Mouse (Mus musculus) ovary, adult 18-20 months (tissue): Measurements from ENCODE around the gene Trap1a.
"Not testable (repeated sequence)": the region's sequence is repeated elsewhere in the genome, so short reads cannot be mapped to it uniquely, and the experiment has no call there.

Experiments used
- DNase-seq: peaks from one replicate; pipeline ENCODE4 v3.0.0; 2022; ENCODE audit warnings: low spot score, mixed read lengths

The Trap1a gene

DNA sequence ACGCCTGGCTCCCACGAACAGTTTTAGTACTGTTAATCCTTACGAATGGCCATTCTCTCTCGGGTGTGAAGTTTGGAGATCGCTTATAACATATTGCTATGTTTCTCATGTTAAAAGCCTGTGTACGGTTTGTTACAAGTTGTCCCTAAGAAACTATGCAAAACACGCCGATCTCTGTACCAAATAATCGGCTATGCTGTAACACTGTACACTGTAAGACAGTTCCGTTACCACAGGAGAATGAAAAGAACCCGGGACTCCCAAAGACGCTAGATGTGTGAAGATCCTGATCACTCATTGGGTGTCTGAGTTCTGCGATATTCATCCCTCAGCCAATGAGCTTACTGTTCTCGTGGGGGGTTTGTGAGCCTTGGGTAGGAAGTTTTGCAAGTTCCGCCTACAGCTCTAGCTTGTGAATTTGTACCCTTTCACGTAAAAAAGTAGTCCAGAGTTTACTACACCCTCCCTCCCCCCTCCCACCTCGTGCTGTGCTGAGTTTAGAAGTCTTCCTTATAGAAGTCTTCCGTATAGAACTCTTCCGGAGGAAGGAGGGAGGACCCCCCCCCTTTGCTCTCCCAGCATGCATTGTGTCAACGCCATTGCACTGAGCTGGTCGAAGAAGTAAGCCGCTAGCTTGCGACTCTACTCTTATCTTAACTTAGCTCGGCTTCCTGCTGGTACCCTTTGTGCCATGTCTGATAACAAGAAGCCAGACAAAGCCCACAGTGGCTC is at the start of gene Trap1a:
Gene Trap1a (plus strand): TSS at position 421 of the 732 bp plus-strand sequence.
- no peak for DNase-seq

- no peak for DNase-seq
These were observed 40.4 kb upstream of the Trap1a start for GRCm38 (mm10) chrX:139293114-139293513.

GRCm38 (mm10) chrX:139295325-139295724 is 38.2 kb upstream of the Trap1a start:
- no peak for DNase-seq

- DNase-seq = not testable (repeated sequence)
These were observed 16.1 kb upstream of the Trap1a start for GRCm38 (mm10) chrX:139317356-139317755.

DNA sequence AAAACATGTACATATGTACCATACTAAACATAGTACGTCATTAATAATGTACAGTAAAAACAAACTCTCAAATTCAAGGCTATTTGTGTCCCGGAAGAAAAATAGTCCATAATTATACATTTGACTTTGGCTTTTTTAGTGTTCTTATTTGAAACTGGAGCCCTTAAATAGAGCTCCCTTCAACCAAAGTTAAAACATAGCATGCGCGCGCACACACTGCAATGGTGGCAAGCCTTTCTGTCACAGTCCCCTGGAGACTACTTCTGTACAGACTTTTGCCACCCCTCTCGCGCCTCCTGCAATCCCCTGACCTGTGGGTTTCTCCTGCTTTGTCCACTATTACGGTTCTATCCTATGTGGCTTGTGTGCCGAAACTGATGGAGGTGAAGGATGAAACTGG is 900 bp upstream of the Trap1a start:
- no peak for DNase-seq

DNA sequence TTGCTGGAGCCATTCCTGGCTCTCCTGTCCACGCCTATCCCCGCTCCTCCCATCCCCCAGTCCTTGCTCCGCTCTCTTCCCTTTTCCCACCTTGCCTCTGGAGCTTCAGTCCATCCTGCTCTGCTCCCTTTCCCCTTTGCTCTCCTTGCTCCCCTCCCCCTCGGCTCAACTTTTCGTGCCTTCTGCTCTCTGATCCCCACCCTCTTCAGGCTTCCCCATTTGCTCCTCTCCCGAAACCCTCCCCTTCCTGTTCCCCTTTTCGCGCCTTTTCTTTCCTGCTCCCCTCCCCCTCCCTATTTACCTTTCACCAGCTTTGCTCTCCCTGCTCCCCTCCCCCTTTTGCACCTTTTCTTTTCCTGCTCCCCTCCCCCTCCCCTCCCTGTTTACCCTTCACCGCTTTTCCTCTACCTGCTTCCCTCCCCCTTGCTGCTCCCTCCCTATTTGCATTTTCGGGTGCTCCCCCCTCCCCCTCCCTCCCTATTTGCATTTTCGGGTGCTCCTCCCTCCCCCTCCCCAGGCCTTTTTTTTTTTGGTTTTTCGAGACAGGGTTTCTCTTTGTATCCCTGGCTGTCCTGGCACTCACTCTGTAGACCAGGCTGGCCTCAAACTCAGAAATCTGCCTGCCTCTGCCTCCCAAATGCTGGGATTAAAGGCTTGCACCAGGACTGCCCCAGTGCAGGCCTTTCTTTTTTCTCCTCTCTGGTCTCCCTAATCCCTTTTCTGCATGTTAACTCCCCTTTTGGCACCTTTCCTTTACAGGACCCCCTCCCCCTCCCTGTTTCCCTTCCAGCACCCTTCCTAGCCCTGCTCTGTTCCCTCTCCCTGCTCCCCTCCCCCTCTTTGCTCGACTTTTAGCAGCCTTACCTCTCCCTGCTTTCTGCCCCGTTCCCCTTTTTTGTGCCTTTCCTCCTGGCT is 1.3 kb downstream of the Trap1a start:
- DNase-seq = no peak

GRCm38 (mm10) chrX:139335419-139336074 is 2.1 kb downstream of the Trap1a start:
- DNase-seq = no peak

GRCm38 (mm10) chrX:139339553-139339952 is 6.1 kb downstream of the Trap1a start:
- DNase-seq = no peak

DNA sequence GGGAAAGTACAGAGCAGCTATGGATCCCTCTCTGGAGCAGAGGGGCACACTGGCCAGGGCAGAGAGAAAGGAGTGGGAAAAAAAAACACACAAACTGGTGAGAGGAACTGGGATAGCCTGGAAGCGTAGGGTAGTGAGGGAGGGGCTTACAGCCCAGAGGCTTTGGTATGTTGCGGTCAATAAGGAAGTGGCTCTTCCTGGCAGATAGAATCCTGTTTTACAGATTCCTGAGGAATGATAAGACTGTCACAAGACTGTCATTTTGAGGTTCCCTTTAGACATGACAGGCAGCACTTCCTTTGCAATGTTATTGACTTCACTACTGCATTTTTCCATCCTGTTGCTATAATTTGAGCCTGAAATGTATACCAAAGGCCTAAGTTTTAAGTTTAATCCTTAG is 7.7 kb downstream of the Trap1a start:
- no peak for DNase-seq

- DNase-seq = no peak
These were observed 18.8 kb downstream of the Trap1a start for GRCm38 (mm10) chrX:139352192-139352772.

DNA sequence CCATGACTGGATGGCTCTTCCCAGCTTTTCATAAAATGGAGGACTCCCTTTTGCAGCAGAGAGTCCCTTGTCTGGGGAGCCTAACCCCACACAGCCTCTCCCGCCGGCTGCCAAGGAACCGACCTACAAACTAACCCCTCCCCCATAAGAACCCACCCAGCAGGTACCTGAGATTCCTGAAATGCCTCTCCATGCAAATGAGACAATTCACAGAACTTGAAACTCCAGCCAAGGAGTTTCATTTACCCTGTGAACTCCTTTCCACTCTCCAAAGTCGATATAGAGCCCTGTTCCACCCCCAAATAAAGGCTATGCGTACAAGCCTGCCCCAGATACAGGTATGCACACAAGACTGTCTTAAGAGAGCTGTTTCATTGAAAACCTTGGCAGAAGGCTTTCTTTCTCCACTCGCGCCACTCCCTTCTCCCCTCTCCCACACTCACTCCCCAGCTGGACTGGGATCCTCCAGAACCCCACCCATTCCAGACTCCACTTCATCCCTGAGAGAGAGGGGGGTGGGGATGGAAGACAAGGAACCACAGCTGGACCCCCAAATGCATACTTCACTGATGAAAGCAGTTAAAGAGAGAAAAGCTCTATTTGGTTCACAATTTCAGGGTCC is 24.3 kb downstream of the Trap1a start:
- DNase-seq = no peak

- no peak for DNase-seq
These were observed 24.9 kb downstream of the Trap1a start for GRCm38 (mm10) chrX:139358361-139358760.

DNA sequence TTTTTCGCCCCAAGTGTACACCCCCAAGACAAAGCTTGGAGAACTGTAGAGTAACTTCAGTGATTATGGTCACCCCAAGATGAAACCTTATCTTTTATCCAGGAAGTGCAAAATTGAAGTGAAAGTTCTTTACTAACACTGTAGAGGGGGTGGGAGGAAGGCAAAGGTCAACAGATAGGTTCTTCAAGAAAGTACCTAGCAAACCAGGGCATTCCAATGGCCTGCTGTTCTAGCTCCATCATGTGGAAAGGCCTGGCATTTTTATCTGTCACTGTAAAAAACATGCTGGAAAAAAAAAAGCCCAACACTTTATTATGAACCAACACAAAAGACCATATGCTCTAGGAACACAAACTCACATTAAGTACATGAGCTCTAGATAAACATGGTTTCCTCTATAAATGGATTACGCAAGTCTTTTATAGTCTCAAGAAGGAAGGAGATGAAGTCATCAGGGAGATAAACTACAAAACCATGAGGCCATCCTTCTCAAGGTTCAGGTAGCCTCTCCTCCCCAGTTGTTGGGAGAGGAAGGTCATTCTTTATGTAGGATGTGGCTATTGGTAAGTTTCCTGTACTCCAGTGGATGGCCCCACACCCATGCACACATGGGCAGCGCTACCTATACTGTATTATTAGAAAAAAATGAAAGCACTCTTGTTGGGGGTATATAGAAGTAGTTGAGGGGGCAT is 33.5 kb downstream of the Trap1a start:
- no peak for DNase-seq

DNA sequence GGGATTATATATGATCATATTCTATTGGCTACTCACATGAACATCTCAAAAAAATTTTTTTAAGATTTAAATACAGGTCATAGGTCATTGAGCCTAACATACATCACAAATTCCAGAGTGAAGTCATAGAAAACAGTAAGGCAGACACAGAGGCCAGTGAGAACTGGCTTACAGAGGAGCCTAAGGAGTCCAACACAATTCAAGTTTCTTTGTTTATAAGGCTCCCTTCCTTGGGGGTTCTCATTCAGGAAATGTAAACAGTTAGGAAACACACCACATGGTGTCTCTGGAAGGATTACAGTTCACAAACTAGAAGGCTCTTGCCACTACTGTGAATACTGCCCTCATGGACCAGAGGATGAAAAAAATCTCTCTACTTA is 34.0 kb downstream of the Trap1a start:
- DNase-seq = no peak

DNA sequence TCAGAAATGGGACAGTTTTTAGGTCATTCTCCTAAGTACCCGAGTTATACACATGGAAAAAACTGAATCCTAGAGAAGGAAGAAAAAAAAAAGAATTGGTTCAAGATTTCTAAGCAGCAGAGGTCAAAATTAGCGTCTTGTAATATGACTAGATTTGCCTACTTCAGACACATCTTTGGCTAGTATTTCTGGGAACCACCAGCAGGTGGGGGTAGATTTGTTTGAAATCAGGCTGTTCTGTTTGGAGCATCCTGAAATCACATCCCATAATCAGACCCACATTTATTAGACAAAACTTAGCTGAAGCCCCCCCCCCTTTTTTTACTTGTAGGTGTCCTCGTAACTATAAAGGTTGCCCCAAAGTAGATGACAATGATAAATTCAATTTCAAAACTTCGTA is 35.6 kb downstream of the Trap1a start:
- DNase-seq = no peak

- DNase-seq = no peak
These were observed 39.2 kb downstream of the Trap1a start for GRCm38 (mm10) chrX:139372665-139373064.
